Mouse (Mus musculus): ENCODE results near the gene Alyref2.

Gene Alyref2

GRCm38 (mm10) chr1:171501016-171501610 is 2.2 kb upstream of the Alyref2 start:
- DNase-seq (ENCODE audit: low spot score): no peak

DNA sequence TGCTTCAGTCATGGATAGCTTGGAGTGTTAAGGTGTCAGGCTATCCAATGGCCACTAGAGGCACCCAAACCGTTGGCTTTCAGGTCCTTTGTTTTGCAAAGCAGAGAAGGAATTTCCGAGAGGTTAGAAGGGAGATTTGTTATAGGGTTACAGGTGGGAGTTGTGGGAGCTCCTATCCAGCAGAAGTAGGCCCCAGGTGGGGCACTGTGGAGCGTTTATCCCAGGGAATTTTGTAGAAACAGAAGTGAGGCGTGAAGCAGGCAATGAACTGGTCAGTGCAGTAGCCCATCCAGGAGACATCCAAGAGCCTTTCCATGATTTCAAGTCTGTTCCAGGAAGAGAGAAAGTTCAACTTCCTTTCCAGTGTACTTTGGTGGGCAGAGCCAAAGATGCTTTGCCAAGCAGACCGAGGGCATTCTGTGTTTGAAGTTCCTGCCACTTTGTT is 1.6 kb upstream of the Alyref2 start:
- DNase-seq (ENCODE audit: low spot score): peak; percentile 75

DNA sequence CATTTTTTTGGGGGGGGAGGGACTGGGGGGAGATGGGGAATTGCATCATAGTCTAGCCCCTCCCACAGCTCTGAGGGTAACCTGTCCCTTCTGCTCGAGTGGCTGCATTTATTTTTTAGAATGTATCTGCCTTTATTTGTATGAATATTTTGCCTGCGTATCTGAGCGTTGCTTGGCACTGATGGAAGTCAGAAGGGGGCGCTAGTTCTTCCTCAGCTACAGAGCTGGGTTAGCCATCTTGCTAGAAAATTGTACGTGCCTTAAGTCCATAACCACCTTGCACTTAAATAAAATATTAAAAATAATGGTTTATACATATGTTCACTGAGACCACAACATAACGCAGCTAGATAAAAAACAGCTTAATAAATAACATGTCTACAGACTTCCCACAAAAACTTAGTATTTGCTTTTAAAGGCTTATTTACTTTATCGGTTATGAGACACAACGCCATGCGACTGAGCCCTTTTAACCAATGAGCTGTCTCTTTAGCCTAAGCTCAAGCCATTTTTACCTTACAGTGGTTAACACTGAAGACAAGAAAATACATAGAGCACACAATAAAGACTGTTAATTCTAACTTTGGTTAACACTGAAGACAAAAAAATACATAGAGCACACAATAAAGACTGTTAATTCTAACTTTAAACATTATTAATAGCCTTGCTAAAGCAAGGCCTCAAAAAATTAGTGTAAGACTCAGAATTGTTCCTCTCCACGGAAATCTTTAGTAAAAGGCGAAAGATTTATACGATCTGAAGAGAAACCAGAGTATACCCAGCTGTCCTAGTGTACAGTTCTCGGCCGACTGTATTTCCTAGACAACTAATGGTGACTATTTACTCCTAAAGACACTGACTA is 659 bp upstream of the Alyref2 start:
- peak; percentile 92 for DNase-seq (ENCODE audit: low spot score)

DNA sequence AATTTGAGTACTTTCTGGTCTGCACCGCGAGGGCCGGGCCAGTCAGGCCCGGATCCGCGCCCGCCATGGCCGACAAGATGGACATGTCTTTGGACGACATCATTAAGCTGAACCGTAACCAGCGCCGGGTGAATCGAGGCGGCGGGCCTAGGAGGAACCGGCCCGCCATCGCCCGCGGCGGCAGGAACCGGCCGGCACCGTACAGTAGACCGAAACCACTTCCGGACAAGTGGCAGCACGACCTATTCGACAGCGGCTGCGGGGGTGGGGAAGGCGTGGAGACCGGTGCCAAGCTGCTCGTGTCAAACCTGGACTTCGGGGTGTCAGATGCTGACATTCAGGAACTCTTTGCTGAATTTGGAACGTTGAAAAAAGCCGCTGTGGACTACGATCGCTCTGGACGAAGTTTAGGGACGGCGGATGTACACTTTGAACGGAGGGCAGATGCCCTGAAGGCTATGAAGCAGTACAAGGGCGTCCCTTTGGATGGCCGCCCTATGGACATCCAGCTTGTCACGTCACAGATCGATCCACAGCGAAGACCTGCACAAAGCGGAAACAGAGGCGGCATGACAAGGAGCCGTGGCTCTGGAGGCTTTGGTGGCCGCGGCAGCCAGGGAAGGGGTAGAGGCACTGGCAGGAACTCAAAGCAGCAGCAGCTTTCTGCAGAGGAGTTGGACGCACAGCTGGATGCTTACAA is 464 bp downstream of the Alyref2 start:
- DNase-seq (ENCODE audit: low spot score): peak; percentile 68

DNA sequence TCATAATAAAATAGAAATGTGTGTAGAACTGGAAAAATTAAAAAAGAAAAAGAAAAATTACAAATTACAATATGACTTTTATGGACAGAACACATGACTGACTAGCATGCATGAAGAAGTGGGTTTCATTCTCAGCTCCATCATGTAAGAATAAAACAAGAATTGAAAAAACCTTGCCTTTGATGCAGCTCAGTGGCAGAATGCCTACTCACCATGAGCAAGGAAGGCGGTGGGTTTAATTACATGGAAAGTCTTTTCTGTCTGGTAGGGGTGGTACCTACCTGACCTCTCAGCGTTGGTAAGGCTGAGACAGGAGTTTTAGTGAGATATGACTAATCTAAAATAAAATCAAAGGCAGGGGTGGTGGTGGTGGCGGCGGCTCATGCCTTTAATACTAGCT is 1.3 kb downstream of the Alyref2 start:
- peak; percentile 1 for DNase-seq (ENCODE audit: low spot score)

DNA sequence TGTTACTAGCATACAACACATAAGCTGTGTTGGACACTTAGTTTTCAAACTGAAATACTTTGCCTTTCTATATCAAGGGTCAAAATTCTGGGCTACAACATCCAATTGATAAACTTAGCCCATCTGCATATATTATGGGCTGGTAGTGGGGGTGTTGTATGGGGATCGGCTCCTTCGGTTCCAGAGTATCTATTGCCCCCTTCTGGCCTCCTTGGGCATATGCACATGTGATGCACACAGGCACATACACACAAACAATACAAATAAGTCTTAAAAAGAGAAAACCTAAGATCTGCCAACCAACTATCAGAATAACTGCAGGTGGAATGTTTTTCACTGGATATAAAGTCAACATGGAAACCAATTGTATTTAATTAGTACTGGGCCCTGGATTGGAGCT is 10.0 kb downstream of the Alyref2 start:
- no peak for DNase-seq (ENCODE audit: low spot score)

DNA sequence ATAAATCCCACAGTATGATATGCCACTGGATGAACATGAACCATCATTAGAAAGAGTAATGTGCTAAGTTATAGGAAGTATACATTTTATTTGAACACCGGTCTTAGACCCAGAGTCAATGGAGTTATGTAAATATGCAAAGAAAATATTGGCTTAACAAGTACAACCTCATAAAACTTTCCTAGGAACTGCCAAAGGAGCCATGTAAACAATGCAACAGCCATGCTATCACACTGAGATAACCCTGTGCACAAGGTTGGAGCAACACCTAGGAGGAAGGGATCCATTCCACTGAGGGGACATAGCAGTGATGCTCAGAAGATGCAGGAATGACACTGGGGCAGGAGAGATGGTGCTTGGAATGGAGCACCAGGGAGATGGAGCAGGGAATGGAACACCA is 10.5 kb downstream of the Alyref2 start:
- DNase-seq (ENCODE audit: low spot score): no peak

DNA sequence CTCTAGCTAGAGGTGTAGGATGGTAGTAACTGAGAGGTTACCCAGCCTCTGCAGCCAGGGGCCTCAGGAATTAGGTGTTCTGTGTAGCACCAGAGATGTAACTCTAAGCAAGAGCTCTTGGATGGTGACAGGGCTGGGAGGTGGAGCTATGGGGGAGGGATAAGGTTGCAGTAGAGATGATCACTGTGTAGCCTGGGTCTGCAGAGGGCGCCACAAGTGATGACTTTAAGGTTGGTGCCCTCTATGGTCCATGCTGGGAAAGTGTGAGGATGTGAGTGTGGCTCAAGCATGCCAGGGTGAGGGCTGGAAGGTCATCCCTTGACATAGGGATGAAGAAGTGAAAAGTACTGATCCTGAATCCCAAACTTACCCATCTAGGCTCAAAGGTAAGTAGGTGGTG is 11.8 kb downstream of the Alyref2 start:
- DNase-seq (ENCODE audit: low spot score): no peak

GRCm38 (mm10) chr1:171515557-171515956 is 12.3 kb downstream of the Alyref2 start:
- DNase-seq (ENCODE audit: low spot score): no peak

GRCm38 (mm10) chr1:171531367-171531766 is 28.1 kb downstream of the Alyref2 start:
- no peak for DNase-seq (ENCODE audit: low spot score)

DNA sequence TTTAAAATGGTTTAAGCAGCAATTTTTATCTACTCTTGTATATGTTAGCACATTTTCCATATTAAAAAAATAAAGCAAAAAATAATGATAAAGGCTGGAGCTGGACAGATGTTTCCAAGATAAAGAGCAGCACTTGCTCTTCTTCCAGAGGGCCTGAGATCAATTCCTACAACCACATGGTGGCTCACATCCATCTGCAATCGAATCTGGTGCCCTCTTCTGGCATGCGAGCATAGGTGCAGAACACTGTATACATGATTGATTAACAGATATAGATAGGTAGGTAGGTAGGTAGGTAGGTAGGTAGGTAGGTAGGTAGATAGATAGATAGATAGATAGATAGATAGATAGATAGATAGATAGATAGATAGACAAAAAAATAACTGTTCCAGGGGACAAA is 29.6 kb downstream of the Alyref2 start:
- DNase-seq (ENCODE audit: low spot score): no peak

GRCm38 (mm10) chr1:171534557-171534956 is 31.3 kb downstream of the Alyref2 start:
- no peak for DNase-seq (ENCODE audit: low spot score)

GRCm38 (mm10) chr1:171535194-171535593 is 31.9 kb downstream of the Alyref2 start, which contains the start of gene Itln1:
Gene Itln1 (minus strand): TSS chr1:171535294.
- DNase-seq (ENCODE audit: low spot score): no peak

- DNase-seq (ENCODE audit: low spot score): no peak
Measured at GRCm38 (mm10) chr1:171540694-171541093, 37.4 kb downstream of the Alyref2 start.

DNA sequence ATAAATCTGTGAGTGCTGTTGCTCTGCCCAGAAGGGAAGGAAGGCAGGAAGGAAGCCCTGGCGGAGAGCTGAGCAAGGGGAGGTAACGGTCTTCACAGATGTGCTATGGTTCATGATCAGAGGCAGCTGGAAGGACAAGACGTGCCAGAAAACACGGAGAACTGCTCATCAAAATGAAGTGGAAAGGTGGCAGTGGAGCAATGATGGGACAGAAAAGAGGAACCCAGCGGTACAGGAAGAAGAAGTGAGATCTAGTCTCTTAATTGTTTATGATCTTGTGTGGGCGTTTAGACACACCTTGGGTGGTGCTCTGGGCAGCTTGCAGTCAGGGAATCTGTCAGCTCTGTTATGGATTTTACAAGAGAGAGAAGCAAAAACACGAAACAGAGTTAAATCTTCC is 48.0 kb downstream of the Alyref2 start:
- DNase-seq (ENCODE audit: low spot score): no peak

DNA sequence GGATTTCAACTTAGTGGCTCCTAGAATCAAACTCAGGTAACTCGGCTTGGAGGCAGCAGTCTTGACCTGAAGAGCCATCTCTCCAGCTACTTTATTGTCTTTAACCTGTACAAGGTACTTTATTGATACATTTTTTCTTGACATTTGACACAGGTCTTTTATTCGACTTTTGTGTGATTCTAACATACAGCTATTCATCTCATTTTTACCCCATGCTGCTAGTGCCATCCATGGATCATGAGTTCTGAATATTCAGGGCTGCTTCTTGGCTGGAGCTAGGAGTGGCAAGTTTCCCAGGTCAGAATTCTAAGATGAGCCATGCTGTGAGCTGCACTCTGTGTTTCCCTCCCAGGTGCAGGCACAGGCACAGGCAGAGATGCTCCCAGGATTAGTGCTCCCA is 49.0 kb downstream of the Alyref2 start:
- DNase-seq (ENCODE audit: low spot score): no peak

DNA sequence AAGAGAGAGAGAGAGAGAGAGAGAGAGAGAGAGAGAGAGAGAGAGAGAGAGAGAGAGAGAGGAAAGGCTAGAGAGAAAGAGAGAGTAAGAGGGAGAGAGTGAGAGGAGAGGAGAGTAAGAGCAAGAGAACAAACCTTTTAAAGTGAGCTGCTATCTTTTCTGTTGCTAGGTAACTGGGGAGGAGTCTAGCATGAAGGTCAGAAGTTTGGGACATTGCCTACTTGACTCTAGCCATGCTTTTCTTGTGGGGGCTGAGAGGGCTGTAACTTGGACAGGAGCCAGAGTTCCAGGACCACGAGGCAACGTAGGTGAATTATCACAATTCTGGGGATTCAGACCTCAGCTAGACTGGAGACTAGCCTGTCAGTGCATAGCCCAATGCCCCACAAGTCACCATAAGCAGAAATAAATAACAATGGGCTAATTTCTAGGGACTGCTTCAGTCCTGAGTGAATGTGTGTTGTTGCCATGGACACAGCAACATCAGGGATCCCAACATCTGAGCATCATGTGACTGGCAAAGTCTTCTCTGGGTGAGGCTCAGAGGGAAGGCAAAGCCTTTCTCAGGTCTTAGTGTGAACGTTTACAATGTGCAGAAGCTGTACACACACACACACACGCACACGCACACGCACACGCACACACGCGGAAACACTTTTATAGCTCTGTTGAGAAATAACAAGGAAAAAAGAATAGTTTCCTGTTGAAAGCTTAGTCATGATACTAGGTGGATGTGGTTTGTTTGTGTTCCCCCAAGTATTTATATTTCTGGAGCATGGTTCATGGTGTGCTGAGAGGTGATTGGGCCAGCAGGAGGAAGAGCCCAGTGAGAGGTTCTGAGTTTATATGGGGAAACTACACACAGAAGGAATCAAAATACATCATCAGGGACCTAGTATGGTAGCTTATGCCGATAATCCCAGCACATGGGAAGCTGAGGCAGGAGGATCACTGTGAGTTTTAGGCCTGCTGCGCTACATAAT is 50.4 kb downstream of the Alyref2 start:
- no peak for DNase-seq (ENCODE audit: low spot score)

All from retina, embryonic 14.5 days (tissue).